Mouse (Mus musculus): Measurements from ENCODE around the gene Gm10310. TPM values are rescaled to one million over a fixed set of nuclear protein-coding genes. Genes with fewer than 3 reads are reported as not detected.

Gene Gm10310
- not detected for total RNA-seq (2023)

GRCm38 (mm10) chr10:129984962-129985361 is at the start of gene Gm10310:
Gm10310 (minus strand) TSS chr10:129985062.

GRCm38 (mm10) chr10:130030048-130030447 is 45.2 kb upstream of the Gm10310 start, which contains the start of gene Olfr821:
Olfr821 (plus strand) TSS chr10:130030348.

GRCm38 (mm10) chr10:130012321-130012720 is 27.5 kb upstream of the Gm10310 start, which contains the start of gene Olfr820:
Olfr820 (plus strand) TSS chr10:130012621.

GRCm38 (mm10) chr10:129976040-129976439 is 8.8 kb downstream of the Gm10310 start, which contains the start of gene Olfr247:
Olfr247 (minus strand) TSS chr10:129976140.

DNA sequence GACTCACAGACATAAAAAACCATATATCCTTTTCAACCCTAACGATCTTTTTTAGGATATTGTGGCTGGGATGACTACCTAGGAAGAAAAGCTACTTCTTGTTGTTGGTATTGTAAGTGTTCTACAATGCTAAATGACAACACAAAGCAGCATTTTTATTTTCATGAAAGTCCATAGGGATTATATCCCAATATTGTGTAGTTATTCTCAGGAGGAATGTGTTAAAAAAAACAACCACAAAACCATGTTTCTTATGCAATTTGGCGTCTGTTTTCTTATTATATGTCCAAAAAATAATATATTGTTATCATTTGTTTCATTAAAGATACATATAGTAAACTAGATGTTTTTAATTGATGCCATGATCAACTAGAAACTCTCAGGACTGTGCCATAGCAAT is 17.7 kb downstream of the Gm10310 start, which contains the start of gene Olfr819:
Gene Olfr819 (minus strand): TSS at position 101 of the 400 bp plus-strand sequence.

GRCm38 (mm10) chr10:129949000-129949399 is 35.9 kb downstream of the Gm10310 start, which contains the start of gene Olfr818:
Olfr818 (minus strand) TSS chr10:129949100.

Other genes with a start within 250 kb of the Gm10310 start
- not detected for gene Olfr806, start 243.1 kb downstream of the Gm10310 start, total RNA-seq (2023)
- not detected for gene Olfr807, start 227.3 kb downstream of the Gm10310 start, total RNA-seq (2023)
- gene Olfr808, start 219.6 kb downstream of the Gm10310 start, total RNA-seq (2023), result not detected
- gene Olfr809, start 210.4 kb downstream of the Gm10310 start, total RNA-seq (2023), result not detected
- gene Olfr810, start 190.1 kb downstream of the Gm10310 start, total RNA-seq (2023), result not detected
- gene Olfr811, start 180.7 kb downstream of the Gm10310 start, total RNA-seq (2023), result not detected
- not detected for gene Olfr812, start 139.0 kb downstream of the Gm10310 start, total RNA-seq (2023)
- gene Olfr813, start 129.7 kb downstream of the Gm10310 start, total RNA-seq (2023), result not detected
- gene Olfr814, start 105.2 kb downstream of the Gm10310 start, total RNA-seq (2023), result not detected
- gene Olfr815, start 79.2 kb downstream of the Gm10310 start, total RNA-seq (2023), result not detected
- not detected for gene Olfr816, start 69.5 kb downstream of the Gm10310 start, total RNA-seq (2023)
- gene Olfr818, start 36.0 kb downstream of the Gm10310 start, total RNA-seq (2023), result not detected
- gene Olfr819, start 17.8 kb downstream of the Gm10310 start, total RNA-seq (2023), result not detected
- gene Olfr247, start 8.9 kb downstream of the Gm10310 start, total RNA-seq (2023), result not detected
- gene Olfr820, start 27.6 kb upstream of the Gm10310 start, total RNA-seq (2023), result not detected
- gene Olfr821, start 45.3 kb upstream of the Gm10310 start, total RNA-seq (2023), result not detected
- not detected for gene Olfr822, start 86.1 kb upstream of the Gm10310 start, total RNA-seq (2023)
- not detected for gene Olfr823, start 130.3 kb upstream of the Gm10310 start, total RNA-seq (2023)
- gene Olfr824, start 144.9 kb upstream of the Gm10310 start, total RNA-seq (2023), result not detected
- gene Olfr825, start 181.7 kb upstream of the Gm10310 start, total RNA-seq (2023), result not detected
- not detected for gene Olfr826, start 199.1 kb upstream of the Gm10310 start, total RNA-seq (2023)
- not detected for gene Olfr827, start 229.3 kb upstream of the Gm10310 start, total RNA-seq (2023)

Measured in B cell, adult 67 days (primary cell).